Mouse (Mus musculus): ENCODE data around the gene Baz1b.

GRCm38 (mm10) chr5:135230186-135230585 lies 43.1 kb downstream of the Baz1b start:
- TF ChIP-seq POLR2A (IDR thresholded peaks at IDR 0.05; ENCODE audit: borderline replicate concordance, extremely low read depth, insufficient read depth, insufficient read length, poor library complexity, severe bottlenecking) (no peak), CTCF (IDR thresholded peaks at IDR 0.05; ENCODE audit: borderline replicate concordance, extremely low read depth, insufficient read depth, insufficient read length) (no peak)
